8 mouse cellular contexts compared by ENCODE assay signal in genomic region chr17:42943272-42943696, GRCm38 (mm10).
DNase-seq lines count a peak whose midpoint lies in the region; ATAC-seq lines count a peak whose summit lies in the region.

No protein-coding gene starts in this region.

- H3K9me3 ChIP-seq in forebrain, embryonic 11.5 days (ENCODE audit: control insufficient read depth, low read length): no peaks in the 10 kb centered on the region
- H3K9me3 ChIP-seq in liver, embryonic 13.5 days (replicated peaks): no peaks in the 10 kb centered on the region
- H3K9me3 ChIP-seq in stomach, embryonic 16.5 days (replicated peaks; ENCODE audit: control insufficient read depth, low read length): no peaks in the 10 kb centered on the region

- ATAC-seq in forebrain, embryonic 11.5 days (replicated peaks; ENCODE audit: low FRiP score): peak; percentile 75
- ATAC-seq in liver, embryonic 13.5 days (ENCODE audit: low read depth): no peak
- peak; percentile 68; the same call in 1 of the 2 replicates for ATAC-seq in stomach, embryonic 16.5 days (ENCODE audit: insufficient read depth, low FRiP score)

- no peak overlapping the region for H3K4me3 ChIP-seq in forebrain, embryonic 11.5 days (ENCODE audit: low read depth, low read length)
- H3K4me3 ChIP-seq in liver, embryonic 13.5 days (replicated peaks): no peak overlapping the region
- H3K4me3 ChIP-seq in stomach, embryonic 16.5 days (replicated peaks; ENCODE audit: low read length): no peak overlapping the region

- intact Hi-C loops in heart, postnatal 10 days (cut with DNase I): loop anchor here (2.0 to 5.0 kb wide), 4 partner anchors 66 to 331 kb away; partner anchors contain the start of genes Cd2ap and Opn5

- no peaks in the 10 kb centered on the region for H3K4me1 ChIP-seq in forebrain, embryonic 11.5 days (replicated peaks; ENCODE audit: control insufficient read depth, insufficient read depth, low read length)
- peaks cover 7% of the 10 kb centered on the region for H3K4me1 ChIP-seq in liver, embryonic 13.5 days (replicated peaks)
- no peaks in the 10 kb centered on the region; the same call in 1 of the 2 replicates for H3K4me1 ChIP-seq in stomach, embryonic 16.5 days (ENCODE audit: control insufficient read depth, insufficient read depth, low read length)

- no peak overlapping the region for H3K27ac ChIP-seq in forebrain, embryonic 11.5 days (ENCODE audit: low read depth, low read length)
- H3K27ac ChIP-seq in liver, embryonic 13.5 days: no peak overlapping the region
- H3K27ac ChIP-seq in stomach, embryonic 16.5 days (ENCODE audit: low read length): no peak overlapping the region

- DNase-seq in CD8-positive naive resting alpha-beta T cell, adult 2 months (ENCODE audit: low read depth in 2 of 2, low spot score in 2 of 2): peak; percentile 59 to 71
- peak; percentile 77 for DNase-seq in c-Kit-positive CD71-negative TER-119-negative erythroid progenitor cells, embryonic 14.5 days (ENCODE audit: low read depth)
- DNase-seq in forebrain, embryonic 11.5 days (ENCODE audit: low spot score): peak; percentile 52
- DNase-seq in heart, postnatal 10 days: peak; percentile 86 to 89
- peak; percentile 33 to 61 for DNase-seq in kidney, postnatal 4 days
- DNase-seq in liver, embryonic 13.5 days: peak; percentile 32
- peak; percentile 23 to 65 for DNase-seq in natural killer cell, adult 2 months (ENCODE audit: low spot score in 2 of 2)

- H3K36me3 ChIP-seq in forebrain, embryonic 11.5 days (ENCODE audit: control insufficient read depth, insufficient read depth, low read length): no peaks in the 10 kb centered on the region
- no peaks in the 10 kb centered on the region for H3K36me3 ChIP-seq in liver, embryonic 13.5 days
- no peaks in the 10 kb centered on the region for H3K36me3 ChIP-seq in stomach, embryonic 16.5 days (ENCODE audit: control insufficient read depth, insufficient read depth, low read length)

- H3K9ac ChIP-seq in forebrain, embryonic 11.5 days (ENCODE audit: low read length): no peak overlapping the region
- H3K9ac ChIP-seq in liver, embryonic 13.5 days: no peak overlapping the region
- H3K9ac ChIP-seq in stomach, embryonic 16.5 days (ENCODE audit: low read length): no peak overlapping the region

- WGBS in forebrain, embryonic 11.5 days: 17% methylated on average over 9 of the region's 9 CpGs
- WGBS in liver, embryonic 13.5 days (ENCODE audit: insufficient replicate concordance): 3% methylated on average over 9 of the region's 9 CpGs
- WGBS in stomach, embryonic 16.5 days: 6% methylated on average over 9 of the region's 9 CpGs

- no peak overlapping the region for H3K4me2 ChIP-seq in forebrain, embryonic 11.5 days (ENCODE audit: low read depth, low read length, severe bottlenecking)
- no peak overlapping the region for H3K4me2 ChIP-seq in liver, embryonic 13.5 days
- peak overlapping the region; percentile 31; the same call in 1 of the 2 replicates for H3K4me2 ChIP-seq in stomach, embryonic 16.5 days (ENCODE audit: low read depth, low read length)

- no peaks in the 10 kb centered on the region for H3K27me3 ChIP-seq in forebrain, embryonic 11.5 days (ENCODE audit: control insufficient read depth, insufficient read depth, low read length)
- no peaks in the 10 kb centered on the region for H3K27me3 ChIP-seq in liver, embryonic 13.5 days
- no peaks in the 10 kb centered on the region for H3K27me3 ChIP-seq in stomach, embryonic 16.5 days (ENCODE audit: control insufficient read depth, insufficient read depth, low read length)

Comparison
In these comparisons a context has a peak if more than half of its experiments do, and no peak if none do; other contexts are left out.
1. DNase-seq: peak in every context shown above with its lines; median percentile 88 in heart, postnatal 10 days; 77 in c-Kit-positive CD71-negative TER-119-negative erythroid progenitor cells, embryonic 14.5 days; 65 in CD8-positive naive resting alpha-beta T cell, adult 2 months; 52 in forebrain, embryonic 11.5 days; 47 in kidney, postnatal 4 days; 44 in natural killer cell, adult 2 months; 32 in liver, embryonic 13.5 days.